Mouse (Mus musculus): ENCODE measurements at regions not wholly inside any gene's neighbourhood (a gene's known extent, or its start where the extent isn't known, plus 50 kb on each side); places are given as distances from the start of the nearest gene placed in this dataset.

DNA sequence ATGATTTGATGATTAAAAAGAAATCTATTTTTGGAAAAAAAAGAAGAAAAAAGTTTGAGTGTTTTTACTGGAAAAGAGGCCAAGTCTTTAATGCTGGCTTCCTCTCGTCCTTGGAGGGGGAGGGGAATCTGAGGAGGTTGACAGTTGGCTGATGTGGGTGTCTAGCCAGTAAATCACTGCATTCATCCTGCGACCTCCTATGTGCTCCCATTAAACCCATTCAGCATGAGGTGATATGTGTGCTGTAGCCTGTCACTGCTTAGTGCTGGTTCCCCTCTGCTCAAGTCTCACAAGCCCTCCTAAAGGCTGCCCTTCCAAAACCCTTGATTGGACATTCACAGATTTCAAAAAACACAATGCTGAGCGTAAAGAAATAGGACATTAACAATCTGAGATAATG, 68.7 kb downstream of the Atoh1 start:
- H3K9ac ChIP-seq (replicated peaks; ENCODE audit: low read depth, low read length) = no peak overlapping the region
- no peaks in the 10 kb centered on the region for H3K27me3 ChIP-seq (ENCODE audit: control insufficient read depth, insufficient read depth, low read length)
- H3K9me3 ChIP-seq (ENCODE audit: control insufficient read depth, low read depth, low read length) = no peaks in the 10 kb centered on the region
- no peak overlapping the region for H3K4me2 ChIP-seq (replicated peaks; ENCODE audit: low read depth, low read length)
- no peak for ATAC-seq (ENCODE audit: insufficient number of reproducible peaks, insufficient read depth, low FRiP score, low read depth)
- no peak overlapping the region for H3K27ac ChIP-seq (ENCODE audit: low read length)
- no peak overlapping the region for H3K4me3 ChIP-seq (ENCODE audit: low read depth, low read length)
- no peaks in the 10 kb centered on the region for H3K4me1 ChIP-seq (ENCODE audit: control insufficient read depth, insufficient read depth, low read length)
- H3K36me3 ChIP-seq (ENCODE audit: control insufficient read depth, insufficient read depth, low read length) = no peaks in the 10 kb centered on the region
- WGBS = 50% methylated on average over 3 of the region's 3 CpGs

DNA sequence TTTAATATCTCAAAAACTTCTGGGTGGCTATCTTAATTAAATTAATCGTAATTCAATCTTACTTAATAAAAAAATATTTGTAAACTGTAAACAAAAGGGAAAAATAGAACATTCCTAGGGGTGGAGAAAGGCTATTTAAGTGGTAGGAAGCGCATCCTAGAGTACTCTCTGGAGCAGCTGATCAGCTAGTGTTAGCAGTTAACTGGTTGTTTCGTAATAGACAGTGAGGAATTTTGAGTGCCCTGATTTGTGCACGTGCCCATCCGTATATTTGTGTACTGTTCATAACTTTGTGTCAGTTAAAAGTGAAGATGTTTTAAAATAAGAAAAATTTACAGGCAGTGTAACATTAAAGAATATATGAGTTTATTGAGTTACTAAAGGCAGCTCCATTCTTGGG, 69.9 kb downstream of the Atoh1 start:
- Histone ChIP-seq H3K4me3 (ENCODE audit: low read depth, low read length) (no peak overlapping the region; the same call in 1 of the 2 replicates), H3K27me3 (ENCODE audit: control insufficient read depth, insufficient read depth, low read length) (no peaks in the 10 kb centered on the region), H3K9ac (replicated peaks; ENCODE audit: low read depth, low read length) (no peak overlapping the region), H3K4me1 (ENCODE audit: control insufficient read depth, insufficient read depth, low read length) (no peaks in the 10 kb centered on the region), H3K9me3 (ENCODE audit: control insufficient read depth, low read depth, low read length) (no peaks in the 10 kb centered on the region), H3K27ac (ENCODE audit: low read length) (no peak overlapping the region), H3K36me3 (ENCODE audit: control insufficient read depth, insufficient read depth, low read length) (no peaks in the 10 kb centered on the region), H3K4me2 (replicated peaks; ENCODE audit: low read depth, low read length) (peak overlapping the region; percentile 73)
- ATAC-seq (ENCODE audit: insufficient number of reproducible peaks, insufficient read depth, low FRiP score, low read depth) = no peak
- 58% methylated on average over 5 of the region's 5 CpGs for WGBS

DNA sequence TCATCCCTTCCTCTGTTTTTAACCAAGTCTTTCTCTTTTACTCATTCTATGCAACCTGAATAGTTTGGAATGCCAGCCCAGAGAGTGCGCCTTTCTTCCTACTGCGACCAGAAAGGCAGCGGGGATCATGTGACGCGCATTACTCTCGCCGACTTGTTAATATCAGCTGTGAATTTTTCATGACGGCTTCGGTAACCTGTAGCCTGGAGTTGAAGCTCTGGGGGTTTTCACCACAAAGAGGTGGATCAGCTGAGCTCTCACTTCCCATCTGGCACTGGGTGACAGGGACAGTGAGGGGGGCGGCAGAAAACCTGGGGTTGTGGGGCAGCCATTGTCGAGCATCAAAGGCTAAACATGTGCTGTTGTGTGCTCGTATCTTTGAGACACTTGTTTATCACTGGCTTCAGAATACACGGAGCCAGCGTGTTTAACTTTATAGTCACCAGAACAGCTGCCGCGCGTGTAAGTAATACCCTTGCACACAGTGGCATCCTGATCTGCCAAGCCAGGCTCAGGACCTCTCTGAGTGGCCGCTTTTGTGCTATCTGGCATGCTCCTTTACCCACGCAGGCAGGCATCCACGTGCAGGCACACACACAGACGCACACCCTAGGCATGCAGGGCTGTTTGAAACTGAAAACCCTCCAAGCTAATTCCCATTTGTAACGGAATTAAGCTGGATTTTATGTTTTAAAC, 70.5 kb downstream of the Atoh1 start:
- Histone ChIP-seq H3K36me3 (ENCODE audit: control insufficient read depth, insufficient read depth, low read length) (no peaks in the 10 kb centered on the region), H3K9ac (replicated peaks; ENCODE audit: low read depth, low read length) (no peak overlapping the region), H3K9me3 (ENCODE audit: control insufficient read depth, low read depth, low read length) (no peaks in the 10 kb centered on the region), H3K4me3 (ENCODE audit: low read depth, low read length) (peak overlapping the region; percentile 32), H3K27me3 (ENCODE audit: control insufficient read depth, insufficient read depth, low read length) (no peaks in the 10 kb centered on the region), H3K27ac (ENCODE audit: low read length) (no peak overlapping the region), H3K4me2 (replicated peaks; ENCODE audit: low read depth, low read length) (peak overlapping the region; percentile 73), H3K4me1 (ENCODE audit: control insufficient read depth, insufficient read depth, low read length) (no peaks in the 10 kb centered on the region)
- ATAC-seq (ENCODE audit: insufficient number of reproducible peaks, insufficient read depth, low FRiP score, low read depth) = no peak
- WGBS = 11% methylated on average over 22 of the region's 22 CpGs

DNA sequence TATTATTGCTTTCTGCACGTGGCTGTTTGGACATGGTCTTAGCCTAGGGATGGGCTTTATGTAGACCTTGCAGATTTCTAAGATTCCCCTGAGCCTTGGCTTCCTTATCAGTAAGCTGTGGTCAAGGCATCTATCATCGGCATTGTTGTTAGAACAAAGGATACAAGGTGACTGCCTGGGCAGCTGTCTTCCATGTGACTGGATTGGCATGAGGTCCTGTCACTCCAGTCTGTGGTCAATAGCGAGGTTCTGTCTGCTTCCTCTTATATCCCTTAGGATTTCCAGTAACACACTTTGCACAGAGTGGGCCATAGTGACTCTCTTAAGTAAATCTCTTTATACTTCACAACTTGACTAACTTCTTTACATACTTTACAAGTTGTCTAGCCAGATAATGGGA, 72.0 kb downstream of the Atoh1 start:
- H3K9me3 ChIP-seq (ENCODE audit: control insufficient read depth, low read depth, low read length) = no peaks in the 10 kb centered on the region
- no peak overlapping the region for H3K4me2 ChIP-seq (replicated peaks; ENCODE audit: low read depth, low read length)
- no peaks in the 10 kb centered on the region for H3K4me1 ChIP-seq (ENCODE audit: control insufficient read depth, insufficient read depth, low read length)
- no peak overlapping the region for H3K4me3 ChIP-seq (ENCODE audit: low read depth, low read length)
- no peaks in the 10 kb centered on the region for H3K36me3 ChIP-seq (ENCODE audit: control insufficient read depth, insufficient read depth, low read length)
- H3K9ac ChIP-seq (replicated peaks; ENCODE audit: low read depth, low read length) = no peak overlapping the region
- 43% methylated on average over 3 of the region's 3 CpGs for WGBS
- H3K27me3 ChIP-seq (ENCODE audit: control insufficient read depth, insufficient read depth, low read length) = no peaks in the 10 kb centered on the region
- ATAC-seq (ENCODE audit: insufficient number of reproducible peaks, insufficient read depth, low FRiP score, low read depth) = no peak
- no peak overlapping the region for H3K27ac ChIP-seq (ENCODE audit: low read length)

DNA sequence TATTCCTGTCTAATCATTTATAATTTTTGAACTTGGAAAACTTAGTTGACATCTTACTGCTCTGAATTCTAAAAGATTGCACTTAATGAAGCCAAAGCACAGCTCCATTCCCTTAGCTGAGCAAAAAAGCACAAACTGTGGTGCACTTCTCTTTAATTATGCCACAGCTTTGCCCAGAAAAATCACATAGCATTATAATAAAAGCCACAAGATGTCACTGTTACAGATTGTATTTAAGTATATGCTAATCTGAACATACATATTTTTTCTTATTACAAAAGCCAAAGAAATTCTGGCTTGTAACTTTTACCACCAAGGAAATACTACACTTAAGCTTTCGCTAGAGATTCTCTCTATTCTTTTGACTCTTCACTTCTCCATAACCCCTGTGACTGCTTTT, 86.2 kb downstream of the Atoh1 start:
- no peak for ATAC-seq (ENCODE audit: insufficient number of reproducible peaks, insufficient read depth, low FRiP score, low read depth)
- Histone ChIP-seq H3K27me3 (ENCODE audit: control insufficient read depth, insufficient read depth, low read length) (no peaks in the 10 kb centered on the region), H3K4me2 (replicated peaks; ENCODE audit: low read depth, low read length) (no peak overlapping the region), H3K9me3 (ENCODE audit: control insufficient read depth, low read depth, low read length) (no peaks in the 10 kb centered on the region), H3K9ac (replicated peaks; ENCODE audit: low read depth, low read length) (no peak overlapping the region), H3K4me1 (ENCODE audit: control insufficient read depth, insufficient read depth, low read length) (no peaks in the 10 kb centered on the region), H3K4me3 (ENCODE audit: low read depth, low read length) (no peak overlapping the region), H3K27ac (ENCODE audit: low read length) (no peak overlapping the region), H3K36me3 (ENCODE audit: control insufficient read depth, insufficient read depth, low read length) (no peaks in the 10 kb centered on the region)
- WGBS = 87% methylated on average over 1 of the region's 1 CpGs

DNA sequence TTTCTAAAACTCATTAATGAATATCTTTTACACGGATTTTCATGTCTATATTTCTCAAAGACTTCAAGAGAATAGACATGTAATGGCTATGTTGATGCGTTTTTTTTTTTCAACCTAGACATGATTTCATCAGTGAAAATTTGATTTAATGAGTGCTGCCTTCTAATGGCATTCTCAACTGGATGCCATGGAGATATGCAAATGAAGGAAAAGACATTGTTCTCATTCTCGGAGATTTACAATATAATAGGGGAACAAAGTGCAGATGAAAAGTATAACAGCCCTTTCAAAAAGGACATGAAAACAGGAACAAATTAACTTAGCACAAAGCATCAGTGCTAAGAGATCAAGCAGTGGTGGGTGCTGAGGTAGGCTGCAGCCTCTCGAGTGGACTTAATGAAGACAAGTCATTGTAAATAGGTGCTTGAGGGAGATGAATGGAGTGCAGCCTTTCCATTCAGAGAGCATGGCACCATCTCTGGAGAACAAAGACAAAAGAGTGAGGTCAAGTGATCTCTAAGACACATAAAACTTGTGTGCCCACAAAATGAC, 120.2 kb downstream of the Atoh1 start:
- Histone ChIP-seq H3K27me3 (ENCODE audit: control insufficient read depth, insufficient read depth, low read length) (no peaks in the 10 kb centered on the region), H3K36me3 (ENCODE audit: control insufficient read depth, insufficient read depth, low read length) (no peaks in the 10 kb centered on the region), H3K4me2 (replicated peaks; ENCODE audit: low read depth, low read length) (no peak overlapping the region), H3K4me3 (ENCODE audit: low read depth, low read length) (no peak overlapping the region), H3K27ac (ENCODE audit: low read length) (no peak overlapping the region), H3K4me1 (ENCODE audit: control insufficient read depth, insufficient read depth, low read length) (no peaks in the 10 kb centered on the region), H3K9ac (replicated peaks; ENCODE audit: low read depth, low read length) (no peak overlapping the region), H3K9me3 (ENCODE audit: control insufficient read depth, low read depth, low read length) (no peaks in the 10 kb centered on the region)
- 73% methylated on average over 4 of the region's 4 CpGs for WGBS
- ATAC-seq (ENCODE audit: insufficient number of reproducible peaks, insufficient read depth, low FRiP score, low read depth) = no peak

DNA sequence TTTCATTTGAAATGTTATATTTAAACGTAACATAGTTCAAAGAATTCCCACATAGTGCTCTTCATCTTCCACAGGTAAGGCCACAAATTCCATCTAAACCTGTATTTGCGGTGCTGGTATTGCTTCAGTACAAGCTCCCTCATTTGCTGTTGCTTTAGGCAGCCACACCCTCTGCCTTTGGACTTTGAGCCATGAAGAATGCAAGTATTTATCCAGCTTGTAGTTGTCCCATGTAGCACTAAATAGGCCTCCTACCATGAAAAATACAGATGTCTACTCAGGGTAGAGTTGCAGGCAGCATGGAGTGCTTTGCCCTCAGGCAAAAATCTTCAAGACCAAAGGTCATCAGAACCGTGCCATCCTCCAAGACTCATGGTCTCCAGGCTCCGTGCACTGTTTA, 134.0 kb downstream of the Atoh1 start:
- Histone ChIP-seq H3K9me3 (ENCODE audit: control insufficient read depth, low read depth, low read length) (no peaks in the 10 kb centered on the region), H3K4me3 (ENCODE audit: low read depth, low read length) (no peak overlapping the region), H3K36me3 (ENCODE audit: control insufficient read depth, insufficient read depth, low read length) (no peaks in the 10 kb centered on the region), H3K27ac (ENCODE audit: low read length) (no peak overlapping the region), H3K4me1 (ENCODE audit: control insufficient read depth, insufficient read depth, low read length) (no peaks in the 10 kb centered on the region), H3K27me3 (ENCODE audit: control insufficient read depth, insufficient read depth, low read length) (no peaks in the 10 kb centered on the region), H3K4me2 (replicated peaks; ENCODE audit: low read depth, low read length) (no peak overlapping the region), H3K9ac (replicated peaks; ENCODE audit: low read depth, low read length) (no peak overlapping the region)
- WGBS = 68% methylated on average over 4 of the region's 4 CpGs
- no peak for ATAC-seq (ENCODE audit: insufficient number of reproducible peaks, insufficient read depth, low FRiP score, low read depth)

DNA sequence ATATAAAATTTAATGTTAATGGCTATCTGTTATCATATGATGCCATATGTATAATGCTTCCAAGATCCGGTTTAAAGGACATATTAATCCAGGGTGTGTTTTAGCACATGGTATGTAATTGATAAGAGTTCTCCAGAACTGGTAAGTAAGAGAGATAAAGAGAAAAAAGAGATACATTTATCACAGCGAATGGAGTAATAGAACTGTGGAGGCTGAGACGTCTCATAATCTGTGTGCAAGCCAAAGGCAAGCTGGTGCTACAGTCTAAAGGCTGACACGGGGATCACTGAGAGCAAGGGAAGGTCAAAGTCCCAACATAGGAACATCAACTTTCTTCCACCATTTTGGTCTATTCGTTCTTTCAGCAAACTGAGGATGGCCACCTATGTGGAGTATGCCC, 146.0 kb upstream of the Smarcad1 start:
- no peak overlapping the region for H3K4me2 ChIP-seq (replicated peaks; ENCODE audit: low read depth, low read length)
- no peak for ATAC-seq (ENCODE audit: insufficient number of reproducible peaks, insufficient read depth, low FRiP score, low read depth)
- no peak overlapping the region for H3K9ac ChIP-seq (replicated peaks; ENCODE audit: low read depth, low read length)
- H3K27me3 ChIP-seq (ENCODE audit: control insufficient read depth, insufficient read depth, low read length) = no peaks in the 10 kb centered on the region
- no peak overlapping the region for H3K4me3 ChIP-seq (ENCODE audit: low read depth, low read length)
- no peak overlapping the region for H3K27ac ChIP-seq (ENCODE audit: low read length)
- 82% methylated on average over 5 of the region's 5 CpGs for WGBS
- H3K36me3 ChIP-seq (ENCODE audit: control insufficient read depth, insufficient read depth, low read length) = no peaks in the 10 kb centered on the region
- H3K9me3 ChIP-seq (ENCODE audit: control insufficient read depth, low read depth, low read length) = no peaks in the 10 kb centered on the region
- H3K4me1 ChIP-seq (ENCODE audit: control insufficient read depth, insufficient read depth, low read length) = no peaks in the 10 kb centered on the region

Measured in stomach, embryonic 14.5 days (tissue).